Mouse (Mus musculus) kidney, adult 2 months (tissue): ENCODE data around the gene Hoxa5. TPM values are rescaled to one million over a fixed set of nuclear protein-coding genes. Genes with fewer than 3 reads are reported as not detected.

Source experiments
- DNase-seq: peaks from one replicate; pipeline ENCODE4 v3.0.0; 2021
- H3K27ac ChIP-seq: fragments of 200-500 bp; 2 replicates; pipeline ENCODE4 v1.5.1; 2012; ENCODE audit warnings: low read depth, low read length, control low read depth, inconsistent platforms; ENCODE audit not compliant: insufficient read depth
- H3K27me3 ChIP-seq: fragments of 200-500 bp; replicated peaks from 2 replicates; pipeline ENCODE4 v1.6.1; 2012; ENCODE audit warnings: mild to moderate bottlenecking, moderate library complexity, low read length, inconsistent platforms; ENCODE audit not compliant: control insufficient read depth, insufficient read depth
- H3K36me3 ChIP-seq: fragments of 200-500 bp; 2 replicates; pipeline ENCODE4 v1.6.1; 2012; ENCODE audit warnings: mild to moderate bottlenecking, moderate library complexity, low read length, inconsistent platforms; ENCODE audit not compliant: control insufficient read depth, insufficient read depth
- H3K4me1 ChIP-seq: fragments of 200-500 bp; 2 replicates; pipeline ENCODE4 v1.6.1; 2011; ENCODE audit warnings: low read length; ENCODE audit not compliant: control insufficient read depth, insufficient read depth
- H3K4me3 ChIP-seq: fragments of 200-500 bp; 2 replicates; pipeline ENCODE4 v1.5.1; 2011; ENCODE audit warnings: mild to moderate bottlenecking, low read depth, low read length, control low read depth; ENCODE audit not compliant: insufficient read depth
- CTCF ChIP-seq: fragments of 200-500 bp; conservative IDR thresholded peaks from 2 replicates; pipeline ENCODE4 v1.5.1; 2011; ENCODE audit warnings: low read depth, mild to moderate bottlenecking, control low read depth, low read length, moderate library complexity, mixed read lengths; ENCODE audit not compliant: insufficient read depth, insufficient read length
- POLR2A ChIP-seq: fragments of 200-500 bp; IDR thresholded peaks from one replicate; pipeline ENCODE4 v1.6.1; 2011; ENCODE audit warnings: low read depth, low read length, control low read depth
- WGBS: fragments of 180-500 bp; shearing (Covaris S2); methylation state at CpG from one replicate; pipeline ENCODE4 v1.1.7; 2018; 5-methylcytosine and 5-hydroxymethylcytosine counted together
- polyA plus RNA-seq: library from polyadenylated mRNA; depleted of rRNA; stranded (reverse); fragments of >200 nt; gene quantifications from 2 replicates; pipeline ENCODE4 v1.2.3, GENCODE M21; 2012

Hoxa5 gene
- polyA plus RNA-seq, 1 experiment, result 6.9 TPM

- no peak overlapping the region for H3K27ac ChIP-seq
These were observed 30.7 kb downstream of the Hoxa5 start for GRCm38 (mm10) chr6:52173648-52174047.

GRCm38 (mm10) chr6:52172501-52172900 is 31.9 kb downstream of the Hoxa5 start:
- WGBS, result 9% methylated on average over 35 of the region's 35 CpGs
- Histone ChIP-seq H3K27ac (peak overlapping the region; percentile 75), H3K4me1 (peaks cover 13% of the 10 kb centered on the region; the same call in 1 of the 2 replicates), H3K36me3 (no peaks in the 10 kb centered on the region; the same call in 1 of the 2 replicates), H3K4me3 (peak overlapping the region; percentile 48), H3K27me3 (no peaks in the 10 kb centered on the region)
- peak; percentile 95 for DNase-seq
- TF ChIP-seq CTCF (no peak), POLR2A (no peak)

More at GRCm38 (mm10) chr6:52173648-52174047, 30.7 kb downstream of the Hoxa5 start:
- WGBS, result 33% methylated on average over 4 of the region's 4 CpGs
- TF ChIP-seq CTCF, result no peak
- TF ChIP-seq POLR2A, result no peak
- Histone ChIP-seq H3K4me1 (peaks cover 20% of the 10 kb centered on the region; the same call in 1 of the 2 replicates), H3K27me3 (no peaks in the 10 kb centered on the region), H3K36me3 (no peaks in the 10 kb centered on the region), H3K4me3 (no peak overlapping the region)
- no peak for DNase-seq

- no peak overlapping the region; the same call in 1 of the 2 replicates for H3K4me3 ChIP-seq
- 31% methylated on average over 7 of the region's 7 CpGs for WGBS
- no peaks in the 10 kb centered on the region; the same call in 1 of the 2 replicates for H3K36me3 ChIP-seq
- no peaks in the 10 kb centered on the region for H3K27me3 ChIP-seq
- TF ChIP-seq CTCF (no peak), POLR2A (no peak)
- peak; percentile 65 for DNase-seq
- H3K4me1 ChIP-seq, result peaks cover 13% of the 10 kb centered on the region; the same call in 1 of the 2 replicates
- H3K27ac ChIP-seq, result no peak overlapping the region
These were observed 32.4 kb downstream of the Hoxa5 start for GRCm38 (mm10) chr6:52171938-52172337.

GRCm38 (mm10) chr6:52171331-52171730 is 33.1 kb downstream of the Hoxa5 start:
- 55% methylated on average over 4 of the region's 4 CpGs for WGBS
- H3K4me1 ChIP-seq, result peaks cover 10% of the 10 kb centered on the region; the same call in 1 of the 2 replicates

GRCm38 (mm10) chr6:52170898-52171223 is 33.5 kb downstream of the Hoxa5 start:
- Histone ChIP-seq H3K4me1 (peaks cover 9% of the 10 kb centered on the region; the same call in 1 of the 2 replicates), H3K27me3 (no peaks in the 10 kb centered on the region), H3K27ac (peak overlapping the region; percentile 46; the same call in 1 of the 2 replicates), H3K36me3 (no peaks in the 10 kb centered on the region; the same call in 1 of the 2 replicates), H3K4me3 (no peak overlapping the region)
- 63% methylated on average over 5 of the region's 5 CpGs for WGBS
- no peak for TF ChIP-seq POLR2A
- DNase-seq, result no peak

More at GRCm38 (mm10) chr6:52171331-52171730, 33.1 kb downstream of the Hoxa5 start:
- H3K4me3 ChIP-seq, result no peak overlapping the region
- H3K36me3 ChIP-seq, result no peaks in the 10 kb centered on the region; the same call in 1 of the 2 replicates
- TF ChIP-seq POLR2A (no peak), CTCF (no peak)
- DNase-seq, result no peak
- peak overlapping the region; percentile 26; the same call in 1 of the 2 replicates for H3K27ac ChIP-seq
- H3K27me3 ChIP-seq, result no peaks in the 10 kb centered on the region

- peak; percentile 62 for DNase-seq
- Histone ChIP-seq H3K36me3 (no peaks in the 10 kb centered on the region; the same call in 1 of the 2 replicates), H3K27ac (peak overlapping the region; percentile 46; the same call in 1 of the 2 replicates), H3K4me1 (peaks cover 9% of the 10 kb centered on the region; the same call in 1 of the 2 replicates), H3K4me3 (no peak overlapping the region), H3K27me3 (no peaks in the 10 kb centered on the region)
- 62% methylated on average over 40 of the region's 40 CpGs for WGBS
- no peak for TF ChIP-seq CTCF
- no peak for TF ChIP-seq POLR2A
These were observed 34.1 kb downstream of the Hoxa5 start for GRCm38 (mm10) chr6:52170166-52170897.

GRCm38 (mm10) chr6:52169499-52170165 is 34.8 kb downstream of the Hoxa5 start:
- DNase-seq, result no peak
- no peaks in the 10 kb centered on the region for H3K27me3 ChIP-seq
- H3K27ac ChIP-seq, result no peak overlapping the region
- WGBS, result 70% methylated on average over 16 of the region's 16 CpGs
- 0 out of 2 replicates have a peak, but pooled peaks cover 5% of the 10 kb centered on the region for H3K4me1 ChIP-seq
- no peaks in the 10 kb centered on the region; the same call in 1 of the 2 replicates for H3K36me3 ChIP-seq
- H3K4me3 ChIP-seq, result no peak overlapping the region
- TF ChIP-seq CTCF (no peak), POLR2A (no peak)
